Mouse (Mus musculus): ENCODE measurements around the gene Dph3. TPM values are rescaled to one million over a fixed set of nuclear protein-coding genes. Genes with fewer than 3 reads are reported as not detected.

Dph3 gene
- polyA plus RNA-seq, 1 experiment from 2014 or later, result 76.6 TPM

DNA sequence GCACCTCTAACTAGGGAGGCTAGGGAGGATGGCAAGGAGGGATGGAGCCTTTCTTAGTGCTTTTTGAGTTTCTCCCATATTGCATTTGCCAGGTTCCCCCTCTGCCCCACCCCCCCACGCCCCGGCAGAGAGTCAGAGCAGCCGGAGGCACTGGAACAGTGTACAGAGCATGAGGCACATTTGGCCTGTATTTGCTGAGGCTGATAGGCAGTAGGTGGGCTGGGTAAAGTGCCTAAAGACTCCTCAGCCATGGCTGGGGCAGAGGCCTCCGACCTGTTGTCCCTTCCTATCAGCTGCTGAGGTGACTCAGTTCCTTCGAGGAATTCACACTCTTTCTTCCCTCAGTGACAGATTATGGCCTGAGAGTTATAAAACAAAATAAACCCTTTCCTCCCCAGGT is 43.4 kb downstream of the Dph3 start:
- Histone ChIP-seq H3K9ac (ENCODE audit: low read length) (no peak overlapping the region), H3K27me3 (ENCODE audit: control insufficient read depth, insufficient read depth, low read depth, low read length) (no peaks in the 10 kb centered on the region), H3K4me2 (ENCODE audit: low read depth, low read length) (no peak overlapping the region), H3K9me3 (ENCODE audit: control insufficient read depth, low read length) (no peaks in the 10 kb centered on the region), H3K4me1 (replicated peaks; ENCODE audit: control insufficient read depth, insufficient read depth, low read length) (no peaks in the 10 kb centered on the region), H3K36me3 (ENCODE audit: control insufficient read depth, insufficient read depth, low read length) (no peaks in the 10 kb centered on the region), H3K27ac (ENCODE audit: low read length) (no peak overlapping the region), H3K4me3 (ENCODE audit: low read length) (no peak overlapping the region)
- 24% methylated on average over 5 of the region's 5 CpGs for WGBS
- ATAC-seq (ENCODE audit: low read depth), result no peak

- Histone ChIP-seq H3K4me2 (ENCODE audit: low read depth, low read length) (no peak overlapping the region), H3K9me3 (ENCODE audit: control insufficient read depth, low read length) (no peaks in the 10 kb centered on the region), H3K4me3 (ENCODE audit: low read length) (no peak overlapping the region), H3K9ac (ENCODE audit: low read length) (no peak overlapping the region), H3K4me1 (replicated peaks; ENCODE audit: control insufficient read depth, insufficient read depth, low read length) (no peaks in the 10 kb centered on the region), H3K36me3 (ENCODE audit: control insufficient read depth, insufficient read depth, low read length) (no peaks in the 10 kb centered on the region), H3K27me3 (ENCODE audit: control insufficient read depth, insufficient read depth, low read depth, low read length) (no peaks in the 10 kb centered on the region), H3K27ac (ENCODE audit: low read length) (no peak overlapping the region)
- WGBS, result 67% methylated on average over 8 of the region's 8 CpGs
- ATAC-seq (ENCODE audit: low read depth), result no peak
Observed at GRCm38 (mm10) chr14:32037661-32038252, 47.8 kb downstream of the Dph3 start.

- 54% methylated on average over 5 of the region's 5 CpGs for WGBS
Observed at GRCm38 (mm10) chr14:32036482-32036881, 49.0 kb downstream of the Dph3 start.

DNA sequence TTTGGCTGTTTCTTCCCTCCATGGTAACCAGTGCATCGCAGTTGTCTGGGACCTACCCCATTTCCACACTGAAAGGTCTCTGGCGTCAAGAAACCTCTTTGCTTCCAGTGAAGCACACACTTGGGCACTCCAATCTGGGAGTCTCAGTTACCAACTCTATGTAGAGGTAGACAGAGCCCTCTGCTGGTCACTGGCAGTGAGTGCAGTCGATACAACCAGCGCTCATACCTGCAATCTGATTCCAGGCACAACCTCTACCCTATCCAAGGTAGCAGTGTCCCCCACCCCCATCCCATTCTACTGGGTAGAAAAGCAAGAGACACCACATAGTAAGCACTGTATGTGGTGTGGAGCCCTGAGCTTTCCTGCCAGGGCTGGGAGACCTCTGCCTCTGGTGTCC is 53.0 kb downstream of the Dph3 start:
- peak; percentile 66; the same call in 1 of the 2 replicates for ATAC-seq (ENCODE audit: low read depth)
- H3K9ac ChIP-seq (ENCODE audit: low read length), result no peak overlapping the region
- WGBS, result 3% methylated on average over 4 of the region's 4 CpGs
- peaks cover 7% of the 10 kb centered on the region for H3K4me1 ChIP-seq (replicated peaks; ENCODE audit: control insufficient read depth, insufficient read depth, low read length)
- H3K27me3 ChIP-seq (ENCODE audit: control insufficient read depth, insufficient read depth, low read depth, low read length), result no peaks in the 10 kb centered on the region
- no peaks in the 10 kb centered on the region for H3K9me3 ChIP-seq (ENCODE audit: control insufficient read depth, low read length)
- H3K4me3 ChIP-seq (ENCODE audit: low read length), result no peak overlapping the region
- no peak overlapping the region for H3K27ac ChIP-seq (ENCODE audit: low read length)
- no peaks in the 10 kb centered on the region for H3K36me3 ChIP-seq (ENCODE audit: control insufficient read depth, insufficient read depth, low read length)
- no peak overlapping the region for H3K4me2 ChIP-seq (ENCODE audit: low read depth, low read length)

More at GRCm38 (mm10) chr14:32036482-32036881, 49.0 kb downstream of the Dph3 start:
- no peak overlapping the region for H3K4me2 ChIP-seq (ENCODE audit: low read depth, low read length)
- H3K27me3 ChIP-seq (ENCODE audit: control insufficient read depth, insufficient read depth, low read depth, low read length), result no peaks in the 10 kb centered on the region
- ATAC-seq (ENCODE audit: low read depth), result no peak
- no peak overlapping the region for H3K27ac ChIP-seq (ENCODE audit: low read length)
- no peak overlapping the region for H3K9ac ChIP-seq (ENCODE audit: low read length)
- H3K4me3 ChIP-seq (ENCODE audit: low read length), result no peak overlapping the region
- H3K9me3 ChIP-seq (ENCODE audit: control insufficient read depth, low read length), result no peaks in the 10 kb centered on the region
- H3K36me3 ChIP-seq (ENCODE audit: control insufficient read depth, insufficient read depth, low read length), result no peaks in the 10 kb centered on the region
- H3K4me1 ChIP-seq (replicated peaks; ENCODE audit: control insufficient read depth, insufficient read depth, low read length), result no peaks in the 10 kb centered on the region

Other genes with a start within 250 kb of the Dph3 start
- 0.15 and 0.31 TPM in 2 replicates for gene Galnt15, start 56.7 kb downstream of the Dph3 start, polyA plus RNA-seq (2015; fragmentation: Nextera tagmentation; extraction: Ambion mirVana)
- gene Oxnad1, start 355 bp downstream of the Dph3 start, polyA plus RNA-seq (2015; fragmentation: Nextera tagmentation; extraction: Ambion mirVana), result 15.8 and 18.6 TPM in 2 replicates
- not detected in 2 replicates for gene Msmb, start 56.3 kb upstream of the Dph3 start, polyA plus RNA-seq (2015; fragmentation: Nextera tagmentation; extraction: Ambion mirVana)
- 106 and 108 TPM in 2 replicates for gene Ncoa4, start 74.1 kb upstream of the Dph3 start, polyA plus RNA-seq (2015; fragmentation: Nextera tagmentation; extraction: Ambion mirVana)
- 208 and 224 TPM in 2 replicates for gene Timm23, start 116.2 kb upstream of the Dph3 start, polyA plus RNA-seq (2015; fragmentation: Nextera tagmentation; extraction: Ambion mirVana)
- gene Parg, start 116.2 kb upstream of the Dph3 start, polyA plus RNA-seq (2015; fragmentation: Nextera tagmentation; extraction: Ambion mirVana), result 29.9 and 32.9 TPM in 2 replicates
- gene Ogdhl, start 236.3 kb upstream of the Dph3 start, polyA plus RNA-seq (2015; fragmentation: Nextera tagmentation; extraction: Ambion mirVana), result 7.8 and 8.8 TPM in 2 replicates